Mouse (Mus musculus): Measurements from ENCODE around the gene Pola2. TPM values are rescaled to one million over a fixed set of nuclear protein-coding genes. Genes with fewer than 3 reads are reported as not detected.
A peak's percentile ranks its signal among the peaks of the same experiment; 100 is the strongest.

The Pola2 gene
- polyA plus RNA-seq, 1 experiment from 2014 or later: 52.6 TPM

- peak overlapping the region; percentile 72 for H3K4me3 ChIP-seq
- no peaks in the 10 kb centered on the region for H3K27me3 ChIP-seq
- peaks cover 31% of the 10 kb centered on the region for H3K4me1 ChIP-seq
- peaks cover 28% of the 10 kb centered on the region for H3K36me3 ChIP-seq (ENCODE audit: poor library complexity, severe bottlenecking)
- peak overlapping the region; percentile 82 for H3K9ac ChIP-seq
- WGBS: 19% methylated on average over 1 of the region's 1 CpGs
- peak overlapping the region; percentile 91 for H3K4me2 ChIP-seq
- no peak overlapping the region for H3K27ac ChIP-seq
- H3K9me3 ChIP-seq (replicated peaks): no peaks in the 10 kb centered on the region
- no peak for ATAC-seq
Observed at GRCm38 (mm10) chr19:5962651-5963050, 1.4 kb downstream of the Pola2 start.

- no peak overlapping the region for H3K4me3 ChIP-seq
- H3K27ac ChIP-seq: no peak overlapping the region
- no peak overlapping the region for H3K4me2 ChIP-seq
- WGBS: 89% methylated on average over 5 of the region's 5 CpGs
- H3K9ac ChIP-seq: no peak overlapping the region
- H3K36me3 ChIP-seq (ENCODE audit: poor library complexity, severe bottlenecking): peaks cover 62% of the 10 kb centered on the region
- H3K4me1 ChIP-seq: peaks cover 11% of the 10 kb centered on the region
- no peak for ATAC-seq
- no peaks in the 10 kb centered on the region for H3K27me3 ChIP-seq
- no peaks in the 10 kb centered on the region for H3K9me3 ChIP-seq (replicated peaks)
Observed at GRCm38 (mm10) chr19:5957371-5957770, 6.6 kb downstream of the Pola2 start.

- WGBS: 24% methylated on average over 3 of the region's 3 CpGs
- Histone ChIP-seq H3K4me1 (peaks cover 4% of the 10 kb centered on the region), H3K9me3 (replicated peaks) (no peaks in the 10 kb centered on the region)
Observed at GRCm38 (mm10) chr19:5956685-5957084, 7.3 kb downstream of the Pola2 start.

GRCm38 (mm10) chr19:5955704-5956670 lies 8.0 kb downstream of the Pola2 start:
- no peak for ATAC-seq
- peaks cover 73% of the 10 kb centered on the region for H3K36me3 ChIP-seq (ENCODE audit: poor library complexity, severe bottlenecking)
- WGBS: 92% methylated on average over 28 of the region's 28 CpGs

More at GRCm38 (mm10) chr19:5956685-5957084, 7.3 kb downstream of the Pola2 start:
- Histone ChIP-seq H3K27ac (no peak overlapping the region), H3K36me3 (ENCODE audit: poor library complexity, severe bottlenecking) (peaks cover 69% of the 10 kb centered on the region), H3K27me3 (no peaks in the 10 kb centered on the region), H3K9ac (no peak overlapping the region), H3K4me2 (no peak overlapping the region), H3K4me3 (no peak overlapping the region)
- ATAC-seq: no peak

GRCm38 (mm10) chr19:5954936-5955335 lies 9.1 kb downstream of the Pola2 start:
- H3K9ac ChIP-seq: no peak overlapping the region

More at GRCm38 (mm10) chr19:5955704-5956670, 8.0 kb downstream of the Pola2 start:
- Histone ChIP-seq H3K9me3 (replicated peaks) (no peaks in the 10 kb centered on the region), H3K27me3 (no peaks in the 10 kb centered on the region), H3K27ac (no peak overlapping the region), H3K4me1 (no peaks in the 10 kb centered on the region), H3K4me3 (no peak overlapping the region), H3K4me2 (no peak overlapping the region), H3K9ac (no peak overlapping the region)

GRCm38 (mm10) chr19:5954031-5954710 lies 9.8 kb downstream of the Pola2 start:
- peaks cover 79% of the 10 kb centered on the region for H3K36me3 ChIP-seq (ENCODE audit: poor library complexity, severe bottlenecking)
- H3K27me3 ChIP-seq: no peaks in the 10 kb centered on the region
- no peak for ATAC-seq
- no peak overlapping the region for H3K9ac ChIP-seq
- no peaks in the 10 kb centered on the region for H3K9me3 ChIP-seq (replicated peaks)
- no peak overlapping the region for H3K4me2 ChIP-seq
- no peak overlapping the region for H3K4me3 ChIP-seq
- whole genome bisulfite sequencing: 89% methylated on average over 22 of the region's 22 CpGs
- no peak overlapping the region for H3K27ac ChIP-seq
- no peaks in the 10 kb centered on the region for H3K4me1 ChIP-seq

More at GRCm38 (mm10) chr19:5954936-5955335, 9.1 kb downstream of the Pola2 start:
- Histone ChIP-seq H3K9me3 (replicated peaks) (no peaks in the 10 kb centered on the region), H3K4me2 (no peak overlapping the region), H3K27me3 (no peaks in the 10 kb centered on the region), H3K4me3 (no peak overlapping the region), H3K4me1 (no peaks in the 10 kb centered on the region), H3K27ac (no peak overlapping the region), H3K36me3 (ENCODE audit: poor library complexity, severe bottlenecking) (peaks cover 77% of the 10 kb centered on the region)
- WGBS: 94% methylated on average over 10 of the region's 10 CpGs
- ATAC-seq: no peak

GRCm38 (mm10) chr19:5953201-5953770 lies 10.7 kb downstream of the Pola2 start:
- 94% methylated on average over 19 of the region's 19 CpGs for WGBS
- H3K4me2 ChIP-seq: no peak overlapping the region
- no peaks in the 10 kb centered on the region for H3K4me1 ChIP-seq
- H3K9me3 ChIP-seq (replicated peaks): no peaks in the 10 kb centered on the region
- no peak overlapping the region for H3K4me3 ChIP-seq
- H3K9ac ChIP-seq: no peak overlapping the region
- H3K27me3 ChIP-seq: no peaks in the 10 kb centered on the region
- no peak overlapping the region for H3K27ac ChIP-seq
- ATAC-seq: no peak
- peaks cover 78% of the 10 kb centered on the region for H3K36me3 ChIP-seq (ENCODE audit: poor library complexity, severe bottlenecking)

GRCm38 (mm10) chr19:5952071-5952691 lies 11.8 kb downstream of the Pola2 start:
- Histone ChIP-seq H3K4me2 (no peak overlapping the region), H3K27ac (no peak overlapping the region), H3K36me3 (ENCODE audit: poor library complexity, severe bottlenecking) (peaks cover 84% of the 10 kb centered on the region), H3K4me3 (no peak overlapping the region), H3K9ac (no peak overlapping the region), H3K9me3 (replicated peaks) (no peaks in the 10 kb centered on the region), H3K27me3 (no peaks in the 10 kb centered on the region), H3K4me1 (no peaks in the 10 kb centered on the region)
- 95% methylated on average over 13 of the region's 13 CpGs for WGBS
- no peak for ATAC-seq

GRCm38 (mm10) chr19:5951631-5952030 lies 12.4 kb downstream of the Pola2 start:
- no peak overlapping the region for H3K4me2 ChIP-seq
- H3K36me3 ChIP-seq (ENCODE audit: poor library complexity, severe bottlenecking): peaks cover 89% of the 10 kb centered on the region
- no peak overlapping the region for H3K27ac ChIP-seq
- no peaks in the 10 kb centered on the region for H3K27me3 ChIP-seq
- no peaks in the 10 kb centered on the region for H3K9me3 ChIP-seq (replicated peaks)
- H3K4me3 ChIP-seq: no peak overlapping the region
- WGBS: 89% methylated on average over 16 of the region's 16 CpGs
- no peaks in the 10 kb centered on the region for H3K4me1 ChIP-seq
- ATAC-seq: no peak
- no peak overlapping the region for H3K9ac ChIP-seq

GRCm38 (mm10) chr19:5950218-5950617 lies 13.8 kb downstream of the Pola2 start:
- Histone ChIP-seq H3K9ac (no peak overlapping the region), H3K4me2 (no peak overlapping the region), H3K9me3 (replicated peaks) (no peaks in the 10 kb centered on the region), H3K27me3 (no peaks in the 10 kb centered on the region), H3K4me1 (no peaks in the 10 kb centered on the region), H3K4me3 (no peak overlapping the region), H3K36me3 (ENCODE audit: poor library complexity, severe bottlenecking) (peaks cover 98% of the 10 kb centered on the region), H3K27ac (no peak overlapping the region)
- ATAC-seq: no peak
- 93% methylated on average over 11 of the region's 11 CpGs for WGBS

- H3K36me3 ChIP-seq (ENCODE audit: poor library complexity, severe bottlenecking): peaks cover 83% of the 10 kb centered on the region
- no peak for ATAC-seq
- H3K9me3 ChIP-seq (replicated peaks): no peaks in the 10 kb centered on the region
- H3K27ac ChIP-seq: no peak overlapping the region
- H3K9ac ChIP-seq: no peak overlapping the region
- H3K4me2 ChIP-seq: no peak overlapping the region
- no peak overlapping the region for H3K4me3 ChIP-seq
- H3K27me3 ChIP-seq: no peaks in the 10 kb centered on the region
- WGBS: 95% methylated on average over 8 of the region's 8 CpGs
- H3K4me1 ChIP-seq: no peaks in the 10 kb centered on the region
Observed at GRCm38 (mm10) chr19:5945891-5946290, 18.1 kb downstream of the Pola2 start.
